Mouse (Mus musculus): ENCODE measurements around the gene Cab39l.

Gene Cab39l

GRCm38 (mm10) chr14:59627823-59628222 is 187.1 kb downstream of the Cab39l start:
- DNase-seq (ENCODE audit: low read depth, low spot score) = no peak

DNA sequence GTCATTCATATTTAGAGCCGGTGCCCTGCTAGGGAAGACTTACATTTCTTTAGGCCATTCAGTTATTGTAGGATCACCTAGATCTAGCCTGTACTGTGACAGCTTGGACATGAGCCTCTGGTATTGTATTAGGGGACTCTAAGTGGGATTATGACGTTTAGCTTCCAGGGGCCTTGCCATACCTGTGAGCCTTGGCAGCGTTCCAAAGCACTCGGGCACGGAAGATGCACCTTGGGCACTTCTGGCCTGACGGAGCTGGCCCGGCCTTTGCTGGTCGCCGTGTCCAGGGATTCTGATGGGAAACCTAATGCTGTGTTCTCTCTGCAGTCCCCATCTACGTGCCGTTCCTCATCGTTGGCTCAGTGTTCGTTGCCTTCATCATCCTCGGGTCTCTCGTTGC is 188.5 kb downstream of the Cab39l start:
- no peak for DNase-seq (ENCODE audit: low read depth, low spot score)

DNA sequence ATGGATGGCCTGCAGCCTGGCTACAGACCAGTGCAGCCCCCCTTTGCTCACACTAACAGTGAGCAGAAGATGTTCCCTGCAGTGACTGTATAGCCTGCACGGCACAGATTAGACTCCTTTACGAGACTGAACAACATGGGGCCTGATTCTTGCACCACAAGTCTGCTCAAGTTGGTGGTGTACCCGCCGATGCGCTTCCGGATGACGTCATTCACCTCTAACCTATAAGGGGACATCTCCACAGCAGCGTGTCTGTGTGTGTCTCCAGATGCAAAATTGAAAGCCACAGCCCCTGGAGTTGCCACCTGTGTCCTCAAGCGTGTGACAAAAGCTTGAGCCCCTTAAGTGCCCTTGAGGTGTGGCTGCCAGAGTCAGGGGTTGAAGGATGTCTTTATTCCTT is 189.3 kb downstream of the Cab39l start:
- no peak for DNase-seq (ENCODE audit: low read depth, low spot score)

DNA sequence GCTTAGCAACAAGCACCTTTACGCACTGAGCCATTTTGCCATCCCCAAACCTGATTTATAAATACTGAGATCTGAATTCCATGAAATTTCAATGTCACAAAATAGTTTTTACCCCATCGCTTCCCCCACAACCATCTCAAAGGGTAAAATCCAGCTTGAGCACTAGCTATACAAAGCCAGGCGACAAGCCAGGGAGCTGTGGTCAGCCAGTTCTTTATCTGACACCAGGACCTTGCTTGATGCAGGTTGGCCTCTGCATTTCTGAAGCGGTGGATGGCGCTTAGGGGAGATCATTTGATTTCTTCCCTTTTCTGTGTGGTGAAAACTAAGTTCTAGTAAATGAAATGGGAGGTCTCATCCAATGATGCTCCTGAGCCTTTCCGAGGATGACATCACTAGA is 191.3 kb downstream of the Cab39l start:
- no peak for DNase-seq (ENCODE audit: low read depth, low spot score)

GRCm38 (mm10) chr14:59633295-59633898 is 192.6 kb downstream of the Cab39l start:
- DNase-seq (ENCODE audit: low read depth, low spot score) = no peak

- no peak for DNase-seq (ENCODE audit: low read depth, low spot score)
Measured at GRCm38 (mm10) chr14:59633988-59634387, 193.2 kb downstream of the Cab39l start.

Data from retina, postnatal 7 days (tissue).